Mouse (Mus musculus): ENCODE measurements at regions not wholly inside any gene's neighbourhood (a gene's known extent, or its start where the extent isn't known, plus 50 kb on each side); places are given as distances from the start of the nearest gene placed in this dataset.
"Not testable (repeated sequence)": the region's sequence is repeated elsewhere in the genome, so short reads cannot be mapped to it uniquely, and the experiment has no call there.

DNA sequence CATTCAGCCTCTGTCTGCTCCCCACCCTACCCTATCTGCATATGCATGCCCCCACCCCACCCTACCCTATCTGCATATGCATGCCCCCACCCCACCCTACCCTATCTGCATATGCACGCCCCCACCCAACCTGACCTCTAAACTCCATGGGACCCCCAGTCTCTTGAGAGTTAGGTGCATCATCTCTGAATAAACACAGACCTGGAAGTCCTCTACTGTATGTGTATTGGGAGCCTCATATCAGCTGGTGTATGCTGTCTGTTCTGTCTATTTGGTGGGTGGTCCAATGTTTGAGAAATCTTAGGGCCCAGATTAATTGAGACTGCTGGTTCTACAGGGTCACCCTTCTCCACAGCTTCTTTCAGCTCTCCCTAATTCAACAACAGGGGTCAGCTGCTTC lies 109.4 kb upstream of the Tenm4 start:
- DNase-seq (ENCODE audit: low spot score in 2 of 2): not testable (repeated sequence)

DNA sequence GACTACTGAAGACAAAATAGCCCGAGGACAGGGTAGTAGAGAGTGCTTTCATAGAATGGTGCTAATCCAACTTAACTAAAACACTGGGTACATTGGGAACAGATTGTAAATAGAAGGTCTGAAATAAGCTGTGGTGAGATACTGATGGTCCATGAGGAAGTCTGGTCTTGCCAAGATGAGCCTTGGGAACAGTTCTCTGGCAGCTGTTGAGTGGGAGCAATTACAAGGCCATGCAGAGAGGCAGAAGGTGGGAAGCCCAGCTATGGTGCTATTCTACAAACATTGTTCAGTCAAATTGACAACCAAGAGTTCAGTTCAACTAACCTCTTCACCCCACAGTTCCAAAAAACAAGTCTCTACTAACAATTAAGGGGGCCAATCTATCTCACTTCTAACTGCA lies 92.5 kb upstream of the Tenm4 start:
- no peak for DNase-seq (ENCODE audit: low spot score in 2 of 2)

DNA sequence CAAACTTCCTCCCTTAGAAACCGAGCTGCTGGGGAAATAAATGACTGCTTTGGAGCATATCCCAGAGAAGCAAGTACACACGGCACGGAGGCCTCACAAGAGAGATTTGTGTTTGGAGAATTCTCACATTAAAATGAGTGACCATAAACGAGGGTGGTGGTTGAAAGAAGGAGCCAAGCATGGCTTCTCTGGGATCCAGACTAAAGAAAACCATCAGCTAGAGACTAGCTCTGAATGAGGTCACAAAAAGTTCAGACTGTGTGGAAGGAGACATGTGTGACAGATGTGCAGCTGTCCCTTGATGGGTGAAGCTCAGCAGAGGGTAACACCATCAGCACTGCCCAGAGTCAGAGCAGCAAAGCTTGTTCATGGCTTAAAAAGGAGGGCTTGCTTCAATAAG lies 89.4 kb upstream of the Tenm4 start:
- no peak for DNase-seq (ENCODE audit: low spot score in 2 of 2)

DNA sequence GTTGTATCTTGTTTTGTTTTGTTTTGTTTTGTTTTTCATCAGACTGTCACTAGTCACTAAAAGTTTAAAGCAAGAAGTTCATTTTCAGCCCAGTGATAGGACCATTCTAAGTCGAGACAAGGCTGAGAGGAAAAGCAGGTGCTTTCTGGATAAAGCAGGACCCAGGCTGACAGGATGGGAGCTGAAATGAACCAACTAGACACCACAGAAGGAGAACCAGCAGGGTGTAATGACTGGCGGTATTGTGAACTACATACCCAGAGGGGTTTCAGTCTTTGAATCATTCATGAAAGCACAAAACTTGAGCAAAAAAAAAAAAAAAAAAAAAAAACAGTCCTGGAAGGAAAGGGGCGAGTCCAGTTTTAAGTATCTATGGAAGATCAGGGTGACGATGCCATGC lies 75.9 kb upstream of the Tenm4 start:
- DNase-seq (ENCODE audit: low spot score in 2 of 2): no peak

DNA sequence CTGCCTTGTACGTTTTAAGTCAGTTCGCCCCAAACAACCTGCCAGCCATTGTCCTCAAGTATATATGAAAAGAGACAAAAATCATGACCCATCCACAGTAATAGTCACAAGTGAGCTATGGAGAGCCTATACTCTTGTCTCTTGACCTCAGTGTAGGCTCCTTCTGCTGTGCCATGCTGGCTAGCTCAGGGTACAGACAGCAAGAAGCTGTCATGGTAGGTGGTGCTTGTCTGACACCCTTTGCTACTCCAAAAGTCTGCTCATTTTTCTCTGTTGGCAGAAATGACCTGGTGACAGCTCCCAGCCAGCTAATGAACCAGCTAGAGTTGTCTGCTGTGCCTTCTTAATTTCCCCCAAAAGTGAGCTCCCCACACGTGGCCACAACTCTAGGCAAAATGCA lies 75.3 kb upstream of the Tenm4 start:
- DNase-seq (ENCODE audit: low spot score in 2 of 2): peak in 1 of 2 experiments; percentile 12

DNA sequence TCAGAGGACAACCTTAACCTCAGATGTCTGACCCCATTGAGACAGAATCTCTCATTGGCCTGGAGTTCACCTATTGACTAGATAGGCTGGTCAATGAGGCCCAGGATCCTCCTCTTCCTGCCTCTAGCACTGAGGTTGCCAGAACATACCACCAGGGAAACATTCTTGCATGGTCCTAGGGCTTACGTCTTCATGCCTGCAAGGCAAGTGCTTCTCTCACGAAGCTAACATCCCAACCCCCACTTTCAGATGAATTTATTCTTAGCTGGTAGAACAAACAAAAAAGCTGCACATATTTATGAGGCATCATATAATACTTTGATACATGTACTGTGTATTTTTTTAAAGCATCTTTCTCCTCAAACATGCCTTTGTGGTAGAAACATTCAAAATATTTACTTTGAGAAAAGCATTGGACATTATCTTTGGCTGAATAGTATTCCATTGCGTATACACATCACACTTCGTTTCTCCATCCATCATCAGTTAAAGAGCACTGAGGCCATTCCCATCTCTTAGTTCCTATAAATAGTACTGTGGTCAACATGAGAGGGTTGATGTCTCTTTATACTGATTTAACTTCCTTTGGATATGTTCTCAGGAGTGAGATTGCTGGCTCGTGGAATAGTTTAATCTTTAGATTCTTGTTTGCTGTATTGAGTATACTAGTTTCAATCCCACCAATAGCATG lies 72.2 kb upstream of the Tenm4 start:
- DNase-seq (ENCODE audit: low spot score in 2 of 2): no peak

DNA sequence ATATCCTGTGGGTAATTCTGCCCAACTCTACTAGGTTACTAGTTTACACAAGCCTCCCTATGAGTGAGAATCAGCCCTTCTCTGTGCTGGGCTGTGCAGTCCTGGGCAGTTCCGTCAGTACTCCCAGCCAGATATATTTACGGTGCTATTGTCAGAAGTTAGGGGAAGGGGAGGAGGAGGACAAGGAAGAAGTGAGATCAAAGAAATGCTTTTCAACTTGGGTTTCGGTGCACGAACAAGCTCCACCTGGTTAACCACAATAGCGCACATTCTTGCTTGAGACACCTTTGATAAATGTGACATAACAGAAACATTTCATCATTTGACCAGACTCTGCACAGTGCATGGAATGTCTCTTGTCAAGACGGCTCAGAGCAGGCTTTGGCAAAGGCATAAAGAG lies 68.3 kb upstream of the Tenm4 start:
- no peak for DNase-seq (ENCODE audit: low spot score in 2 of 2)

DNA sequence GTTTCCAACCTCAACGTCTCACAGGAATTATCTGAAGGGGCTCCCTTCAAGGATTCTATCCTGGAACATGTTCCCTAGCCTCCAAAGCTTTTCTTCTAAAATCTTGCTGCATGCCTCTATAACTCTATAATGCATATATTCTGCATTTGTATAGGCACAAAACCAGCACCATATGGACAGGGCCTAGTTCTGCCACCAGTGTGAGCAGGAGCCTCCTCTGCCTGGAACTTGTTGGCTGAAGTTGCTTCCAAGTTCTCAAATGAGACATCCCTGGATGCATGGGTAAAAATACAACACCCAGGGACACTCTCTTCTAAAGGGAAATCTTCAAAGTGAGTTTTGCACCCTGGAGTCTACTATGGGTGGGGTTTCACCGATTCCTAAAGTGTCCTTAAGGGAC lies 62.3 kb upstream of the Tenm4 start:
- DNase-seq (ENCODE audit: low spot score in 2 of 2): no peak

DNA sequence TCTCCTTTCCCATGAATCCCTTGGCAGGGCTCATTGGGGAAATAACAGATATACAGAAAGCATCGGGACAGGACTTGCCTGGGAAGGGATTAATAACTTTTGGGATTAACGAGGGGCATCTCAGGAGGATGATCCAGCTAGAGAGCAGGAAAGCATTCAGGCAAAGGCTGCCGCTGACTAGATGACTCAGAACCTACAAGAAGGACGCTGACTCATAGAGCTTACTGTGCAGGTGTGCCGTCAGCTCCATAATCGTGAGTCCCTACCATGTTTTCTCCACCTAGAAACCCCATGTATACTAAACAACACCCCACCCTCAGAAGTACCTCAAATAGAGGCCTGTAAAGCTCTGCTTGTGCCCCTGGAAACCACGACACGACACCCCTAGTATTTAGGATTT lies 50.9 kb upstream of the Tenm4 start:
- DNase-seq (ENCODE audit: low spot score in 2 of 2): no peak

Measured in layer of hippocampus, postnatal 10 days (tissue).